ENCODE assay signal across 23 mouse cellular contexts in genomic region chr11:62708252-62708651, GRCm38 (mm10). TPM values are rescaled to one million over a fixed set of nuclear protein-coding genes. Genes with fewer than 3 reads are reported as not detected.
"Had no signal": no experiment of that assay in that cellular context is flagged by ENCODE, and none has a peak within 500 bp of the region (broad histone marks: within the 10 kb centered on the region; RNA-seq: fewer than 3 reads in every experiment).

No protein-coding gene starts in this region.

- H3K9me3 ChIP-seq: midbrain, embryonic 10.5 days; midbrain, embryonic 12.5 days; neural tube, embryonic 12.5 days had no signal

- H3K4me3 ChIP-seq: midbrain, embryonic 10.5 days; midbrain, embryonic 12.5 days; myocyte; neural tube, embryonic 12.5 days had no signal

- H3K27me3 ChIP-seq: midbrain, embryonic 12.5 days; neural tube, embryonic 12.5 days had no signal

- DNase-seq: lung, adult 18-20 months; lung, embryonic 14.5 days; lung, postnatal 10 days; lung, postnatal 4 days; midbrain, embryonic 14.5 days; right cerebral cortex, postnatal 14 days; thymus, adult 18-20 months; thymus, postnatal 14 days; thymus, postnatal 36 days had no signal

- H3K4me1 ChIP-seq: midbrain, embryonic 10.5 days; midbrain, embryonic 12.5 days; neural tube, embryonic 12.5 days had no signal

- H3K27ac ChIP-seq: midbrain, embryonic 10.5 days; midbrain, embryonic 12.5 days; neural tube, embryonic 12.5 days had no signal

- ATAC-seq: midbrain, embryonic 16.5 days had no signal

- H3K9ac ChIP-seq: lung, embryonic 14.5 days; midbrain, embryonic 12.5 days; neural tube, embryonic 12.5 days had no signal

- H3K4me2 ChIP-seq: lung, embryonic 14.5 days; midbrain, embryonic 12.5 days; neural tube, embryonic 12.5 days had no signal

RNA-seq across cellular contexts. Expression of gene Gm10428, which starts 44.6 kb away (rescaled TPM):
- total RNA-seq: megakaryocyte, adult 5-6 weeks; megakaryocyte-erythroid progenitor cell, adult 5-6 weeks; neutrophil, adult 5-6 weeks had no signal
- polyA plus RNA-seq: lung, embryonic 14.5 days; lung, embryonic 16.5 days; midbrain, embryonic 10.5 days; midbrain, embryonic 12.5 days; midbrain, embryonic 14.5 days; midbrain, embryonic 16.5 days; myocyte; neural tube, embryonic 12.5 days; neural tube, embryonic 14.5 days; spleen, adult 2 months; stomach, embryonic 14.5 days; stomach, embryonic 16.5 days; thymus, postnatal 0 days had no signal
